Mouse (Mus musculus): ENCODE measurements around the gene Tle3.
A peak's percentile ranks its signal among the peaks of the same experiment; 100 is the strongest.

Tle3 gene

GRCm38 (mm10) chr9:61396474-61396873 lies 24.3 kb downstream of the Tle3 start:
- no peak for DNase-seq (ENCODE audit: low spot score in 2 of 2)

GRCm38 (mm10) chr9:61397130-61397529 lies 25.0 kb downstream of the Tle3 start:
- DNase-seq (ENCODE audit: low spot score in 2 of 2), result no peak

DNA sequence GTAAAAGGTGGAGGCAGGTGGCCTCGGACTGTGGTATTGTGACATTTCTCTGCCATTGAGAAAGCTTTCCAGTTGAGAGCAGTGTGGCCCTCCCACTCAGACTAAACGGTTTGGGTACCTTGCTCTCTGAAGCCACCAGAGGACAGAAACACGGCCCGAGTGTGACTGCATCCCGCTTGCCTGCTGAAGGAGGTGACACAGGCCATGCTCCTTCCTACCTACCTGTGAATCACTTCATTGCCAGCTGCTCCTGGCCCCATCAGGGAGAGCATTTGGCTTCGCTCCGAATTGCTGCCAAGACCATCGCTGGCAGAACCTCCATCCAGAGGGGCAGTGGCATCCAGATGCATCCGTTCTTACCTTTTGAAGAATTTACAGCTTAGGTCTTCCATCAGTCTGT lies 26.0 kb downstream of the Tle3 start:
- no peak for DNase-seq (ENCODE audit: low spot score in 2 of 2)

GRCm38 (mm10) chr9:61400132-61400531 lies 28.0 kb downstream of the Tle3 start:
- DNase-seq (ENCODE audit: low spot score in 2 of 2), result no peak

- no peak for DNase-seq (ENCODE audit: low spot score in 2 of 2)
Observed at GRCm38 (mm10) chr9:61401664-61402063, 29.5 kb downstream of the Tle3 start.

GRCm38 (mm10) chr9:61402268-61402667 lies 30.1 kb downstream of the Tle3 start:
- no peak for DNase-seq (ENCODE audit: low spot score in 2 of 2)

- DNase-seq (ENCODE audit: low spot score in 2 of 2), result no peak
Observed at GRCm38 (mm10) chr9:61402716-61403115, 30.6 kb downstream of the Tle3 start.

DNA sequence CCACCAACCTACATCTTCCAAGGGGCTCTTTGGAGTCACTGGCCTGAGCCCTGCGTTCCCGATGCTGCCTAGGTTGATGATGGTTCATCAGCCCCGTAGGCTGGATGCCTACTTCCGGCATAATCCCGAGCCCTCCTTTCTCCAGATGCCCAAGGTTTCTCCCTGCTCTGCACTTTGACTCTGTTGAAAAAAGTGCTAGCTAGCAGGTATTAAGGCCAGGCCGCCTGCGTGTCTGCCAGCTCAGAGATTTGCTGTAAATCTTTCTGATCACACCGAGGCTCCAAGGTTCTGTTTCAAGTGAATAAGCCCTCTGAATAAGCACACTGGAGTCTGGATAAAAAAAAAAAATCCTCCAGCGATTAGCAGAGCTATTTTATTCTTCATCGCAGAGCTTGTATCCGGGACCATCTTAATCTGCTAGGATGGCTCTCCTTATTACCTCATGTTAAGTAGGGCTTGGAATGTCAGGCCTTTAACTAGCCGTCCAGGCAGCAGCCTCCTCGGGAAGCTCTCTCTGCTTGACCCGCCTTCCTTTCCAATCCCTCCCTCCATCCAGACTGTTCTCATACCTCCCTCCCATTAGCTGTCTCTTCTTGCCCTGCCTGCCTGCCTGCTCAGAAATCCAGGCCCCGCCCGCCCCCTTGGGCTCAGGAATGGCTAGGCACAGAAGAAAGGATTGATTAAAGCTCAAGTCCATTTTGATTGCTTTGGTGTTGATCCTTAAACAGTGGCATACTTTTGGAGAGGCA lies 31.9 kb downstream of the Tle3 start:
- no peak for DNase-seq (ENCODE audit: low spot score in 2 of 2)

GRCm38 (mm10) chr9:61404615-61404980 lies 32.4 kb downstream of the Tle3 start:
- no peak for DNase-seq (ENCODE audit: low spot score in 2 of 2)

DNA sequence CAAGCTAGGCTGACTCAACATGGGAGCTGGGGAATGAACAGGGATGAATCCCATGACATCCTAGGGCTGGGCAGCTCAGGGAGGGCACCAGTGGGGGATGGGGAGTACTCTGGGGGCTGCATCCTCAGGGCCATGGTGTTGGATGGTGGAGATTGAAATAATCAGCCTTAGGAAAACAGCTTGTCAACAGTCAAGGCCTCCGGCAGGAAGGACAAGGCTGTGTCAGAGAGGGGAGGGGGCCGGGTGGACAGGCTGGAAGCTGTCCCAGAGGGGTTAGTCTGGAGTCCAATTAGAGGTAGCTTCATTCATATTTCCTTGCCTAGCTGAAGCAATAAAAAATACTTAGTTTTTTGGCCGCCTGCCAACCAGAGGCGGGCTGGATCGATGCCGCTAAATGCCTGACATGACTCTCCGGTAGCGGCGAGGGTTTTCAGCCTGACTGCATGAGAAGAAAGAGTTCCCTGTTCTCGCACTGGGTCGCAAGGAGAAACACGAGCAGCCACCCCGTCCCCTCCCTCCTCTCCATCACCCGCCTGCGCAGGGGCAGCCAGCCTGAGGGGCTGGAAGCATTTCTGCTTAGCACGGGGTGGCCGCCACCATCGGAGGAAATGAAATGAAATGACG lies 32.9 kb downstream of the Tle3 start:
- DNase-seq (ENCODE audit: low spot score in 2 of 2), result peak; percentile 64 to 86

- DNase-seq (ENCODE audit: low spot score in 2 of 2), result no peak
Observed at GRCm38 (mm10) chr9:61406343-61406742, 34.2 kb downstream of the Tle3 start.

GRCm38 (mm10) chr9:61409046-61409445 lies 36.9 kb downstream of the Tle3 start:
- no peak for DNase-seq (ENCODE audit: low spot score in 2 of 2)

DNA sequence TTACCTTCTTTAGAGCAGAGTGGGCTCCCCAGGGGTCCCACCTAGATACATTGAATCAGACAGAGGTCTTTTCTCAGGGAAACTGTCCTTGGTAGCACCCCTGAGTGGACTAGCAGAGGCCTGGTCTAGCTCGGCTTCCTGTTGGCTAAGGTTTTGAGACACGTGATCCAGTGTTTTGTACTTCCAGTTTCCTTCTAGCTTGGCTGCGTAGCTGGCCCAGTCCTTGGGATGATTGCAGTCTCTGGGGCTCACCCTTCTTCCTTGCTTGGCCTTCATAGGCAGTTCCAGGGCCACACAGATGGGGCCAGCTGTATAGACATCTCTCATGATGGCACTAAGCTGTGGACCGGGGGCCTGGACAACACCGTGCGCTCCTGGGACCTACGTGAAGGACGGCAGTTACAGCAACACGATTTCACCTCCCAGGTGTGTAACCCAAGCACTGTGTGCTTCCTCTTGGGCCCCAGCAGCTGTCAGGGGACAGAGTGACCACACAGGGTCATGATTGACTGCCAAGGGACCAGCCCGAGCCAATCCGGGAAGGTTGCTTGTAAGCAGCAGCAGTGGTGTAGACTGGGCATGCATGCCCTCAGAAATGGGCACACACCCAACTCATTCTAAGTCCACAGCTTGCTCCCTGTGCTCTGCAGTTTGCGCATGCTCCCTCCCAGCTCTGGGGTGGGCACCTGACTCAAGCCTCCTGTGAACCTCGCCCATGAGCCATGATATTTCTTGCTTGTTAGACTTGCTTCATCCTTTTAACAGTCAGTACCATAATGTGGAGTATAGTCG lies 41.7 kb downstream of the Tle3 start:
- DNase-seq (ENCODE audit: low spot score in 2 of 2), result no peak

GRCm38 (mm10) chr9:61416571-61416970 lies 44.4 kb downstream of the Tle3 start:
- no peak for DNase-seq (ENCODE audit: low spot score in 2 of 2)

DNA sequence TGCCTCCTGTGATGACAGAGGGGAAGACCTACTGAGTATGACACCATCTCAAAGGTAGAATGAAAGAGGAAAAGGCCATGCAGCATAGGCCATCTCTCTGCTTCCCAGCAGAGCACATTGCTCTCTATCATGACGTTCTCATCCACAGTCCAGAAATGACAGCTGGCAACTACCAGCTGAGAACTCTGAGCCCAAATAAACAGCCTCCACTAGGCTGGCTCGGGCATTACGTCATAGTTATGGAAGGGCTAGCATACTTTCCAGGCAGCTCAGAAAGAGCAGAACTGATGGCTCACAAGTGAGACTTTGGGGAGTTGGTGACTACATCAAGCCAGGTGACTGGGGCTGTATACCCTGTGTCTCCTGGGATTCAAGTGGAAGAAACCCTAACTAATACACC lies 49.5 kb downstream of the Tle3 start:
- DNase-seq (ENCODE audit: low spot score in 2 of 2), result no peak

- no peak for DNase-seq (ENCODE audit: low spot score in 2 of 2)
Observed at GRCm38 (mm10) chr9:61424245-61424644, 52.1 kb downstream of the Tle3 start.

DNA sequence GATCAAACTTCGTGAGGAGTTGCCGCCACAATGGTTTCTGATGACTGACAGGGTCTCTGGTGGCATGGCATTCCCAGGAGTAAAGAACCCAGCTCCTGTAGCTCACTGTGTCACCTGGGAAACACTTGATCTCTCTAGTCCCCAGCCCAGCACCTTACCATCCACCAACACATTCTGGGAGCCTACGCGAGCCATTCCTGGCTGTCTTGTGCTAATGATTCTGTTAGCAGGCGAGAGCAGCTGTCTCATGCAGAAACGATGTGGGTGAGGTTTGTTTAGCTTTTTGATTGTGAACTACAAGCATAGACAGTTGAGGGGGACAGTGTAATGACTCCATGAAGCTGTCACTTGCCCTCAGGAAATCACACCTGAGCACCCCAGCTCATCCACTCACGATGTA lies 54.3 kb downstream of the Tle3 start:
- DNase-seq (ENCODE audit: low spot score in 2 of 2), result no peak

- DNase-seq (ENCODE audit: low spot score in 2 of 2), result no peak
Observed at GRCm38 (mm10) chr9:61427051-61427450, 54.9 kb downstream of the Tle3 start.

DNA sequence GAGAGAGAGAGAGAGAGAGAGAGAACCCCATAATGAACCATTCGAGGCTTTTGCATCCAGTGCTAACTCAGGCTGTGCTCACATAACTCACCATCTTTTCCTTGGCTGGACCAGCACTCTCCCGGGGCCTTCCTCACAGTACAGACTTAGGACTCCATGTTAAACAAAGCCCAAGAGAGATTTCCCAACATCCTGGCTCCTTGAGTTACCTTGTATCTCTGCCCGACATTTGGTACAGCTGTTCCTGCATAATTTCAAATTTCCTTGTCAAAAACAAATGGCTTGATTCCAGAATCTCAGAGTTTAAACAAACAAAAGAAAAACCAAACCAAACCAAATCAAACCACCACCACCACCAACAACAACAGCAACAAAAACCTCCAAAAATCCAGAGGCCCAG lies 55.7 kb downstream of the Tle3 start:
- no peak for DNase-seq (ENCODE audit: low spot score in 2 of 2)

- DNase-seq (ENCODE audit: low spot score in 2 of 2), result no peak
Observed at GRCm38 (mm10) chr9:61431830-61432229, 59.7 kb downstream of the Tle3 start.

- no peak for DNase-seq (ENCODE audit: low spot score in 2 of 2)
Observed at GRCm38 (mm10) chr9:61433206-61433605, 61.0 kb downstream of the Tle3 start.

DNA sequence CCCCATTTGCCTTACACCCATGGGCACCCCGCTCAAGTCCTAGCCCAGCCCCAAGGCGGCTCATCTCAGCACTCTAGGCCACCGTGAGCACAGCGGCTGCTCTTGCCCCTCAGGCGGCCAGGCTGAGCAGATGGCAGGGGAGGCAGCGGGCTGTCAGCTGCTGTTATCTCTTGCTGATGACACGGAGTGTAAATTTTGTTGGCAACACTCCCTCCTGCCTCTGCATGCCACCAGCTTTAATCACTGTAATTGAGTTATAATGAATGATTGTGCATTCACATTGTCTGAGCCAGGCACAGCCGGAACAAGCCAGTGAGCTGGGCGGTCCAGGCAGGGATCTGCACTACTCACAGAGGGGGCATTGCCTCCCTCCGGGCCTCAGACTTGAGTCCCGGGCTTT lies 61.9 kb downstream of the Tle3 start:
- peak; percentile 47 to 56 for DNase-seq (ENCODE audit: low spot score in 2 of 2)

All from left cerebral cortex, adult 9 months (tissue).